Mouse (Mus musculus): ENCODE measurements around the gene Gpx1.
A peak's percentile ranks its signal among the peaks of the same experiment; 100 is the strongest.

DNA sequence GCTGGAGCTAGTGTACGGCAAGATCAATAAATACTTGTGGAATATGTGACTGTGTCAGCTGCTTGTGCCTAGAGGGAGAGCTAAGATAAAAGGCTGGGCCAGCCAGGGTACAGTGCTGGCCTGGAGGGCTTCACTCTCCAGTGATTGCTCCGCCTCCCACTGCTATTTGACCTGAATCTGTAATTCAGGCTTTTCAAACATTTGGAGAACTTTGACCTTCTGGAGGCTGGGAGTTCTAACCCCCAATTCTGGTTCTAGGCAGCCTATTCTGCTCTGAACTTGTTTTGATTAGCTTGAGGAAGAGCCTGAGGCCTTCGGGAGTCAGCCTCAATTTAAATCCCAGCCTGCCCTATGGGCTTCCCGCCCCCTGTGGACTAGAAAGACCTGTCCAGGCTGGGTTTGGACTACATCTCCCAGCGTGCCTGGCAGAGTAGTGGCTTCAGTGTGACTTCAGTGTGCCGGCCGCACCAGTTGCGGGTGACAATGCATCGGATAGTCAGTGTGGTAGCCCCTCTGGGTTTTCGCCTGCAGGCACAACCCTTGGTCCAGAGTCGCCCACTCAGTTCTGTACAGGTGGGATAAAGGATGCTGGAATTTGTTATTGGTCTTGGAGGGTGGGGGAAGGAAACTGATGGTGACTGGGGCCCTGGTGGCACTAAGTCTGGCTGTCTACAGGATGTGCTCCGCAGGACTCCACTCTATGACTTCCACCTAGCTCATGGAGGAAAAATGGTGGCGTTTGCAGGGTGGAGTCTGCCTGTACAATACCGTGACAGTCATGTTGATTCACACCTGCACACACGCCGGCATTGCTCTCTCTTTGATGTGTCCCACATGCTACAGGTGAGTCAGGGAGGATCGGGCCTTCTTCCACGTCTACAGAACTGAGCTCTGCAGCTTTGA, 42.0 kb upstream of the Gpx1 start, which contains the start of gene Amt:
- TF ChIP-seq CTCF (IDR thresholded peaks at IDR 0.05; ENCODE audit: extremely low read depth, insufficient read depth, low read length) = no peak
- peak; percentile 34; the same call in 1 of the 2 replicates for TF ChIP-seq POLR2A (IDR thresholded peaks at IDR 0.05; ENCODE audit: extremely low read depth, insufficient read depth, low read length)

All from cortical plate, adult 2 months (tissue).